Mouse (Mus musculus): ENCODE data around the gene Dmtf1. TPM values are rescaled to one million over a fixed set of nuclear protein-coding genes. Genes with fewer than 3 reads are reported as not detected.

The Dmtf1 gene
- total RNA-seq (2023), result 10 to 100 TPM; 80.2 to 84.7 TPM

GRCm38 (mm10) chr5:9161456-9162041, at the start of gene Dmtf1:
Dmtf1 (minus strand) TSS chr5:9161776.

GRCm38 (mm10) chr5:9100207-9100848, 61.2 kb downstream of the Dmtf1 start, which contains the start of gene Tmem243:
Tmem243 (plus strand) TSS chr5:9100668.

Other genes with a start within 250 kb of the Dmtf1 start
- 10 to 100 TPM; 27.2 to 32.7 TPM for gene Crot, start 164.5 kb downstream of the Dmtf1 start, total RNA-seq (2023)
- gene Tmem243, start 61.1 kb downstream of the Dmtf1 start, total RNA-seq (2023), result 10 to 100 TPM; 37.5 to 43.5 TPM
- gene 9330182L06Rik, start 104.3 kb upstream of the Dmtf1 start, total RNA-seq (2023), result not detected

Measured in T-cell, adult 66 days (primary cell).